Mouse (Mus musculus) cerebellum, adult 9-10 months (tissue): ENCODE measurements around the gene Bend5.
A peak's percentile ranks its signal among the peaks of the same experiment; 100 is the strongest.

Experiments
- DNase-seq: peaks from one replicate; pipeline ENCODE4 v3.0.0; 2022

Bend5 gene

DNA sequence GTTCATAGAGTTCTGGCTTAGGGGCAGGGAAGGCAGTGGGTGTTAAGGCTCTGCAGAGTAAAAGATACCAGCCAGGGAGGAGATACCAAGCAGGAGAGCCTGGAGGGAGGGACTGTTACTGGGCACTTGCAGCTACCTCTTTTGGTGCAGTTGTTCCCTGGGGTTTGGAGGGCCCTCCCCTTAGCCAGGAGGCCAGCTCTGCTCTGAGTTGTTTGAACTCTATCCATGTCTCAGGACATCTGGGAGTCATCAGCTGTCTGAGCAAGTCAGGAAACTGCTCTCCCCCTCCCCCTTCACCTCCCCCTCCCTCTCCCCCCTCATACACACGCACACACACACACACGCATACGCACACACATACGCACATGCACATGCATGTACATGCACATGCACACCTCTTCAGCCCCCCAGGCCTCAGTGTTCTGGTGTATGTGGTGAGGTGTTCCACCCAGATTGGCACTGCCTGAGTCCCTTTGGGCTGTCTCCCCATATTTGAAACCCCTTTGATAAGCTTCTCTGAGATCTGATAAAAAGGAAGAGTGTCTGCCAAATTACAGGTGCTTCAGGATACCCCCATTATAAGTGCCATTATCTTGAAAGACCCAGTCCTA is 72.5 kb downstream of the Bend5 start:
- DNase-seq: no peak

GRCm38 (mm10) chr4:111493750-111494404 is 79.1 kb downstream of the Bend5 start:
- no peak for DNase-seq

GRCm38 (mm10) chr4:111495949-111496348 is 81.1 kb downstream of the Bend5 start:
- DNase-seq: peak; percentile 31

DNA sequence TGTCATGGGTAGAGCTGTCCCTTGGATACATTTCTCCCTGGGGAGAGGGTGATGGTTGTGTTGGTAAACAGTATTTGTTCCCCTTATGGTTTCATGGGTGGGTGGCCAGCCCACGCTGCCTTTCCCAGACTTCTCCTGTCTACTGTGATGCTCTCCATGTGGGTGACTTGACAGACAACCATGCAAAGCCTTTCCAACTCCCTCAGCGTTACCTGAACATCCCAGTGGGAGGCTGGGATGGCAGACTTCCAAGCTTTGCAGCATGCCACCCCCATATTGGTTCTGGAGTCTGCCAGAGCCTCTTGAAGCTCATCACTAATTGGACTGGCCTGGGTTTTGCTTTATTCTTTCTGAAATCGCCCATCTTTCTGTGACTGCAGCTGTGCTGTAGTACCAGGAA is 83.9 kb downstream of the Bend5 start:
- DNase-seq: no peak

DNA sequence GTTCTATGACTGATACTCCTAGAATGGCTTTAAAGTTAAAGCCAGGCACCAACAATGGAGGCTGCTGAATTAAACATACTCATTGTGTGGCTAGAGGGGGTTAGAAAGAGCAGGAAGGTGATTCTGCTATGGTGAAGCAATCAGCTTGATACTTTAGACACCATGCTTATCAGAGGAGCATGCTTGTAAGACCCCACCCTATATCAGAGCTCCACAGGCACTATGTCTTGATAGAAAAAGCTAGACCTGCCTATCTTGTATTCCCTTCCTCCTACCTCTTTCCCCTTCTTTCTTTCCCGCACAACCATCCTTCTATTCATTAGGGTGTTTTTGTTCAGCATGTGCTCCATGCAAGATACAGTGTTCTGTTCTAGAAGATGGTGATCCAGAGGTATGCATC is 86.6 kb downstream of the Bend5 start:
- DNase-seq: no peak

- no peak for DNase-seq
Measured at GRCm38 (mm10) chr4:111502965-111503727, 88.3 kb downstream of the Bend5 start.

DNA sequence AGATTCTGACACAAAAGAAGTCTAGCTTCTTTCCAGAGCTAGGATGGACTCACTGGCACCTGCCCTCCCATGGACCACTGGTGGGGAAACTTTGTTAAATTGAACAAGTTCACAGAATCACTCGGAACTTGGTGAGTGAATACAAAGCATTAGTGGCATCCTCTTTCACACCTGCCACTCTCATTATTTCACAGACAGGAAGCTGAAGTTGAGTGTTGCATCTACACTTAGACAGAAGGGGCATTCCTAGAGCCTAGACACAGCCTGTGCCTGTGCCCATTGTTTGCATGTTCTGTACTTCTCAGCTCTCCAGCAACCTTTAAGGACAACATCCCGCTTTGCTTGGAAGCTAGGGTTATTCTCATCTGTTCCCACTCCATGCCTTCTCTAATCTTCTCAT is 90.1 kb downstream of the Bend5 start:
- DNase-seq: no peak
